Mouse (Mus musculus): ENCODE results near the gene Polr3gl.

DNA sequence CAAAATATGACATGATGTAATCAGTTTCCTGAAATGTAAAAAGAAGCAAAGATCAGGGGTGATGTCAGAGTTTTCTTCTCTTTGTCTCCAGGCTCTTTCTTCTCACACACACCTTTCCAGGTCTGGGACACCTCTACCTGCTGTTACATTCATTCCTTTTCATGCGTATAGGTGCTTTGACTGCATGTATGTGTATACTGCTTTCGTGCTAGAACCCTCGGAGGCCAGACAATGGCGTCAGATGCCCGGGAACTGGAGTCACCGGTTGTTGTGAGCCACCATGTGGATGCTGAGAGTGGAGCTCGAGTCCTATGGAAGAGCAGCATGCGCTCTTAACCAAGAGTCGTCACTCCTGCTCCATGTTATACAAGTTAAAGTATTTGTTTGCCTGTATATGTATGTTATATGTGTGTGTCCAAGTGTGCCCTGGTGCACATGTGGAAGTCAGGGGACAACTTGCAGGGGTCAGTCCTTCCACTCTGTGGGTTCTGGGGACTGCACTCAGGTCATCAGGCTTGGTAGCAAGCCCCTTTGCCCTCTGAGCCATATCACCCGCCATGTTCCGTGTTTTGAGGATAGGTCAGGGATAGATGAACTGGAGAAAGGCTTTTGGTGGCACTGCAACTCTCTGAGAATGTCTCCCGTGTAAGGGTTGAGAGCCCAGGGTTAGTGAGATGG, 15.3 kb downstream of the Polr3gl start:
- TF ChIP-seq CTCF (IDR thresholded peaks at IDR 0.05; ENCODE audit: low read depth) (no peak), EP300 (IDR thresholded peaks at IDR 0.05; ENCODE audit: low read depth) (no peak)
